Comparison of ENCODE assay signal across 9 mouse cellular contexts in the genomic region with DNA sequence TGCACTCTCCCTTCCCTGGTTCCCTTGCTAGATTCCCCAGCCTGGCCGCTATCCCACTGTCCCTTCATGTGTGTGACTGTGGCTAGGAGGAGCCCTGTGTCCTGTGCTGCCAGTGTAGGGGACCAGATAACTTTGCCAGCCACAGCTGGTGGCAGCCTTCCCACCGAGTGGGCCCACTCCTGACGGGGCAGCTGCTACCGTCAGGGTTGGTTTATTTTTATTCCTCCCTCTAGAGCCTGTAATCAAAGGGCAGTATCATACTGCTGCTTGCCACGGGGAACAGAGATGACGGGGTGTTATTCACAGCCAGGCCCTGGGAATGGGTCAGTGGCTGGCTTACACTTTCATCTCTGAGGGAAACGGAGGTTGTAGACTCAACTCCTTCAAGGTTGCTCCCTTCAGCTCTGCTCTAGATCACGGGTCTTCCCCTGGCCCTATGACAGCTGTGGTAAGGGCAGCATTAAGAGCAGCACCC. TPM values are rescaled to one million over a fixed set of nuclear protein-coding genes. Genes with fewer than 3 reads are reported as not detected.
DNase-seq lines count a peak whose midpoint lies in the region; ATAC-seq and TF ChIP-seq lines count a peak whose summit lies in the region.
"Had no signal": no experiment of that assay in that cellular context is flagged by ENCODE, and none has a peak within 500 bp of the region (broad histone marks: within the 10 kb centered on the region; RNA-seq: fewer than 3 reads in every experiment).

No protein-coding gene starts in this region.

- peaks cover 74% of the 10 kb centered on the region for H3K4me1 ChIP-seq in kidney, embryonic 15.5 days
- H3K4me1 ChIP-seq in olfactory bulb, adult 2 months (ENCODE audit: control insufficient read depth, insufficient read depth, low read length): peaks cover 69% of the 10 kb centered on the region
- H3K4me1 ChIP-seq in liver, embryonic 11.5 days (replicated peaks; ENCODE audit: control insufficient read depth, insufficient read depth, low read length): peaks cover 11% of the 10 kb centered on the region

- no peak overlapping the region for H3K4me2 ChIP-seq in kidney, embryonic 15.5 days
- no peak overlapping the region for H3K4me2 ChIP-seq in liver, embryonic 11.5 days

- 0 out of 2 replicates have a peak, but pooled peaks cover 2% of the 10 kb centered on the region for H3K27me3 ChIP-seq in kidney, embryonic 15.5 days
- peaks cover 11% of the 10 kb centered on the region for H3K27me3 ChIP-seq in liver, embryonic 11.5 days (replicated peaks; ENCODE audit: control insufficient read depth, insufficient read depth, low read length)

- no peak for TF ChIP-seq CTCF in olfactory bulb, adult 2 months (IDR thresholded peaks at IDR 0.05; ENCODE audit: insufficient read depth, low read depth, low read length)

- no peaks in the 10 kb centered on the region for H3K9me3 ChIP-seq in kidney, embryonic 15.5 days (replicated peaks)
- H3K9me3 ChIP-seq in liver, embryonic 11.5 days (ENCODE audit: control insufficient read depth, low read length): no peaks in the 10 kb centered on the region

- H3K4me3 ChIP-seq in kidney, embryonic 15.5 days (replicated peaks): no peak overlapping the region
- no peak overlapping the region for H3K4me3 ChIP-seq in olfactory bulb, adult 2 months (ENCODE audit: insufficient read depth, low read depth, low read length)
- no peak overlapping the region for H3K4me3 ChIP-seq in liver, embryonic 11.5 days (ENCODE audit: low read depth, low read length)

- peak overlapping the region; percentile 85 for H3K27ac ChIP-seq in kidney, embryonic 15.5 days
- peak overlapping the region; percentile 79 for H3K27ac ChIP-seq in olfactory bulb, adult 2 months (ENCODE audit: insufficient read depth, low read depth, low read length)
- H3K27ac ChIP-seq in liver, embryonic 11.5 days (ENCODE audit: low read depth, low read length): no peak overlapping the region
- H3K27ac ChIP-seq: liver, embryonic 14.5 days had no signal

- no peak for TF ChIP-seq POLR2A in olfactory bulb, adult 2 months (IDR thresholded peaks at IDR 0.05; ENCODE audit: insufficient read depth, low read depth, low read length)

- DNase-seq in cerebellum, postnatal 10 days: peak; percentile 53 to 68
- no peak for DNase-seq in cerebellum, adult 9-11 months
- peak; percentile 49 to 54 for DNase-seq in right cerebral cortex, postnatal 10 days (ENCODE audit: low spot score in 2 of 2)
- DNase-seq in right cerebral cortex, postnatal 36 days (ENCODE audit: low spot score in 2 of 2): no peak
- no peak for DNase-seq in frontal cortex, postnatal 10 days (ENCODE audit: low spot score in 2 of 2)
- no peak for DNase-seq in liver, embryonic 11.5 days (ENCODE audit: low spot score)

- H3K36me3 ChIP-seq in kidney, embryonic 15.5 days: no peaks in the 10 kb centered on the region
- H3K36me3 ChIP-seq in liver, embryonic 11.5 days (ENCODE audit: control insufficient read depth, insufficient read depth, low read length): no peaks in the 10 kb centered on the region

- ATAC-seq in kidney, embryonic 15.5 days (replicated peaks; ENCODE audit: low FRiP score): no peak
- no peak for ATAC-seq in liver, embryonic 11.5 days (replicated peaks; ENCODE audit: low FRiP score)

- 28% methylated on average over 8 of the region's 8 CpGs for WGBS in kidney, embryonic 15.5 days
- WGBS in olfactory bulb, adult 2 months: 20% methylated on average over 8 of the region's 8 CpGs
- 48% methylated on average over 8 of the region's 8 CpGs for WGBS in liver, embryonic 11.5 days

- H3K9ac ChIP-seq in kidney, embryonic 15.5 days: no peak overlapping the region
- no peak overlapping the region for H3K9ac ChIP-seq in liver, embryonic 11.5 days (ENCODE audit: low read depth, low read length)
- H3K9ac ChIP-seq: liver, embryonic 14.5 days had no signal

RNA-seq across cellular contexts. Expression of a gene that starts 53.7 kb away (rescaled TPM):
- 9.6 and 9.7 TPM in 2 replicates for polyA plus RNA-seq in kidney, embryonic 15.5 days (2015; fragmentation: Nextera tagmentation; extraction: Ambion mirVana)
- 85.1 and 98.8 TPM in 2 replicates for polyA plus RNA-seq in olfactory bulb, adult 2 months (2012; ENCODE audit: insufficient read depth, insufficient read length, low replicate concordance, missing spikeins)
- 2.2 and 2.9 TPM in 2 replicates for polyA plus RNA-seq in liver, embryonic 11.5 days (2014; fragmentation: Nextera tagmentation; extraction: Ambion mirVana)

Comparison
In these comparisons a context has a peak if more than half of its experiments do, and no peak if none do; other contexts are left out.
1. DNase-seq: peak in cerebellum, postnatal 10 days (2 of 2) and right cerebral cortex, postnatal 10 days (2 of 2); none in cerebellum, adult 9-11 months (single experiment), right cerebral cortex, postnatal 36 days (0 of 2), frontal cortex, postnatal 10 days (0 of 2) and liver, embryonic 11.5 days (single experiment).